Mouse (Mus musculus): ENCODE data around the gene Adcy9. TPM values are rescaled to one million over a fixed set of nuclear protein-coding genes. Genes with fewer than 3 reads are reported as not detected.
A peak's percentile ranks its signal among the peaks of the same experiment; 100 is the strongest.

The Adcy9 gene
- polyA plus RNA-seq, 1 experiment from 2014 or later, result 1.4 TPM

GRCm38 (mm10) chr16:4439302-4440066, 19.2 kb upstream of the Adcy9 start:
- WGBS, result 69% methylated on average over 10 of the region's 10 CpGs
- Histone ChIP-seq H3K9ac (no peak overlapping the region), H3K27me3 (no peaks in the 10 kb centered on the region), H3K9me3 (no peaks in the 10 kb centered on the region), H3K27ac (no peak overlapping the region), H3K36me3 (no peaks in the 10 kb centered on the region), H3K4me3 (no peak overlapping the region), H3K4me2 (no peak overlapping the region), H3K4me1 (no peaks in the 10 kb centered on the region)
- no peak for ATAC-seq (ENCODE audit: insufficient number of reproducible peaks, low FRiP score, low TSS enrichment, low read depth)

- 63% methylated on average over 4 of the region's 4 CpGs for WGBS
- Histone ChIP-seq H3K4me1 (no peaks in the 10 kb centered on the region), H3K27ac (no peak overlapping the region), H3K9me3 (no peaks in the 10 kb centered on the region), H3K4me3 (no peak overlapping the region), H3K4me2 (no peak overlapping the region), H3K9ac (no peak overlapping the region), H3K27me3 (no peaks in the 10 kb centered on the region), H3K36me3 (no peaks in the 10 kb centered on the region)
- no peak for ATAC-seq (ENCODE audit: insufficient number of reproducible peaks, low FRiP score, low TSS enrichment, low read depth)
Measured at GRCm38 (mm10) chr16:4436738-4437137, 16.4 kb upstream of the Adcy9 start.

GRCm38 (mm10) chr16:4435371-4435770, 15.1 kb upstream of the Adcy9 start:
- no peak overlapping the region for H3K4me2 ChIP-seq
- ATAC-seq (ENCODE audit: insufficient number of reproducible peaks, low FRiP score, low TSS enrichment, low read depth), result no peak
- no peaks in the 10 kb centered on the region for H3K27me3 ChIP-seq
- no peak overlapping the region for H3K27ac ChIP-seq
- no peaks in the 10 kb centered on the region for H3K36me3 ChIP-seq
- 88% methylated on average over 2 of the region's 2 CpGs for WGBS
- no peaks in the 10 kb centered on the region for H3K9me3 ChIP-seq
- no peak overlapping the region for H3K4me3 ChIP-seq
- H3K9ac ChIP-seq, result no peak overlapping the region
- no peaks in the 10 kb centered on the region for H3K4me1 ChIP-seq

- Histone ChIP-seq H3K4me2 (no peak overlapping the region), H3K4me1 (no peaks in the 10 kb centered on the region), H3K36me3 (no peaks in the 10 kb centered on the region), H3K27me3 (no peaks in the 10 kb centered on the region), H3K27ac (no peak overlapping the region), H3K4me3 (no peak overlapping the region), H3K9me3 (no peaks in the 10 kb centered on the region), H3K9ac (no peak overlapping the region)
- no peak for ATAC-seq (ENCODE audit: insufficient number of reproducible peaks, low FRiP score, low TSS enrichment, low read depth)
- 64% methylated on average over 4 of the region's 4 CpGs for WGBS
Measured at GRCm38 (mm10) chr16:4431841-4432240, 11.5 kb upstream of the Adcy9 start.

- Histone ChIP-seq H3K9ac (no peak overlapping the region), H3K27me3 (no peaks in the 10 kb centered on the region), H3K36me3 (no peaks in the 10 kb centered on the region), H3K9me3 (no peaks in the 10 kb centered on the region), H3K4me1 (no peaks in the 10 kb centered on the region), H3K4me2 (no peak overlapping the region), H3K4me3 (no peak overlapping the region), H3K27ac (no peak overlapping the region)
- 79% methylated on average over 3 of the region's 3 CpGs for WGBS
- ATAC-seq (ENCODE audit: insufficient number of reproducible peaks, low FRiP score, low TSS enrichment, low read depth), result no peak
Measured at GRCm38 (mm10) chr16:4431013-4431412, 10.7 kb upstream of the Adcy9 start.

GRCm38 (mm10) chr16:4430232-4430631, 9.9 kb upstream of the Adcy9 start:
- no peak for ATAC-seq (ENCODE audit: insufficient number of reproducible peaks, low FRiP score, low TSS enrichment, low read depth)
- 71% methylated on average over 5 of the region's 5 CpGs for WGBS
- H3K4me1 ChIP-seq, result no peaks in the 10 kb centered on the region

GRCm38 (mm10) chr16:4425658-4426234, 5.4 kb upstream of the Adcy9 start:
- H3K4me1 ChIP-seq, result no peaks in the 10 kb centered on the region
- H3K9me3 ChIP-seq, result no peaks in the 10 kb centered on the region
- 40% methylated on average over 4 of the region's 4 CpGs for WGBS
- H3K27ac ChIP-seq, result no peak overlapping the region
- no peak overlapping the region for H3K4me3 ChIP-seq
- no peaks in the 10 kb centered on the region for H3K36me3 ChIP-seq
- ATAC-seq (ENCODE audit: insufficient number of reproducible peaks, low FRiP score, low TSS enrichment, low read depth), result no peak
- H3K27me3 ChIP-seq, result no peaks in the 10 kb centered on the region
- H3K9ac ChIP-seq, result no peak overlapping the region
- H3K4me2 ChIP-seq, result no peak overlapping the region

More at GRCm38 (mm10) chr16:4430232-4430631, 9.9 kb upstream of the Adcy9 start:
- H3K9me3 ChIP-seq, result no peaks in the 10 kb centered on the region
- H3K4me2 ChIP-seq, result no peak overlapping the region
- H3K36me3 ChIP-seq, result no peaks in the 10 kb centered on the region
- no peak overlapping the region for H3K9ac ChIP-seq
- H3K27ac ChIP-seq, result no peak overlapping the region
- H3K27me3 ChIP-seq, result no peaks in the 10 kb centered on the region
- H3K4me3 ChIP-seq, result no peak overlapping the region

GRCm38 (mm10) chr16:4423613-4424012, 3.3 kb upstream of the Adcy9 start:
- H3K27ac ChIP-seq, result no peak overlapping the region
- no peaks in the 10 kb centered on the region for H3K36me3 ChIP-seq
- no peak overlapping the region for H3K9ac ChIP-seq
- 78% methylated on average over 5 of the region's 5 CpGs for WGBS
- no peak for ATAC-seq (ENCODE audit: insufficient number of reproducible peaks, low FRiP score, low TSS enrichment, low read depth)
- no peak overlapping the region for H3K4me2 ChIP-seq
- H3K4me3 ChIP-seq, result no peak overlapping the region
- H3K27me3 ChIP-seq, result peaks cover 3% of the 10 kb centered on the region; the same call in 1 of the 2 replicates
- H3K9me3 ChIP-seq, result no peaks in the 10 kb centered on the region
- H3K4me1 ChIP-seq, result peaks cover 8% of the 10 kb centered on the region

- H3K36me3 ChIP-seq, result no peaks in the 10 kb centered on the region
- no peak overlapping the region for H3K4me2 ChIP-seq
- no peak overlapping the region for H3K9ac ChIP-seq
- no peak for ATAC-seq (ENCODE audit: insufficient number of reproducible peaks, low FRiP score, low TSS enrichment, low read depth)
- peaks cover 15% of the 10 kb centered on the region for H3K4me1 ChIP-seq
- H3K4me3 ChIP-seq, result no peak overlapping the region
- no peak overlapping the region for H3K27ac ChIP-seq
- peaks cover 9% of the 10 kb centered on the region; the same call in 1 of the 2 replicates for H3K27me3 ChIP-seq
- 92% methylated on average over 3 of the region's 3 CpGs for WGBS
- no peaks in the 10 kb centered on the region for H3K9me3 ChIP-seq
Measured at GRCm38 (mm10) chr16:4422991-4423390, 2.7 kb upstream of the Adcy9 start.

GRCm38 (mm10) chr16:4419546-4420297, 576 bp downstream of the Adcy9 start:
- under 1% methylated on average over 84 of the region's 85 CpGs for WGBS
- peak; percentile 79 for ATAC-seq (ENCODE audit: insufficient number of reproducible peaks, low FRiP score, low TSS enrichment, low read depth)
- peaks cover 28% of the 10 kb centered on the region for H3K4me1 ChIP-seq

GRCm38 (mm10) chr16:4418776-4419545, 1.3 kb downstream of the Adcy9 start:
- Histone ChIP-seq H3K9ac (peak overlapping the region; percentile 73), H3K4me3 (peak overlapping the region; percentile 88), H3K9me3 (no peaks in the 10 kb centered on the region), H3K27me3 (peaks cover 11% of the 10 kb centered on the region; the same call in 1 of the 2 replicates), H3K4me2 (peak overlapping the region; percentile 95), H3K4me1 (peaks cover 35% of the 10 kb centered on the region), H3K36me3 (no peaks in the 10 kb centered on the region), H3K27ac (peak overlapping the region; percentile 84; the same call in 1 of the 2 replicates)
- WGBS, result 16% methylated on average over 32 of the region's 32 CpGs
- ATAC-seq (ENCODE audit: insufficient number of reproducible peaks, low FRiP score, low TSS enrichment, low read depth), result no peak

More at GRCm38 (mm10) chr16:4419546-4420297, 576 bp downstream of the Adcy9 start:
- H3K9ac ChIP-seq, result peak overlapping the region; percentile 73
- no peaks in the 10 kb centered on the region for H3K9me3 ChIP-seq
- no peaks in the 10 kb centered on the region for H3K36me3 ChIP-seq
- peak overlapping the region; percentile 88 for H3K4me3 ChIP-seq
- peaks cover 11% of the 10 kb centered on the region; the same call in 1 of the 2 replicates for H3K27me3 ChIP-seq
- peak overlapping the region; percentile 95 for H3K4me2 ChIP-seq
- H3K27ac ChIP-seq, result peak overlapping the region; percentile 84

Data from limb, embryonic 15.5 days (tissue).